Mouse (Mus musculus): ENCODE results near the gene Cytip.

The Cytip gene

GRCm38 (mm10) chr2:58195346-58195745, at the start of gene Cytip:
Cytip (minus strand) TSS chr2:58195532.
- no peak for DNase-seq (ENCODE audit: low spot score in 2 of 2)

- DNase-seq (ENCODE audit: low spot score in 2 of 2), result peak; percentile 44 to 60
Observed at GRCm38 (mm10) chr2:58240639-58241038, 45.3 kb upstream of the Cytip start.

GRCm38 (mm10) chr2:58237487-58237886, 42.2 kb upstream of the Cytip start:
- no peak for DNase-seq (ENCODE audit: low spot score in 2 of 2)

GRCm38 (mm10) chr2:58199442-58199841, 4.1 kb upstream of the Cytip start:
- peak; percentile 16 to 81 for DNase-seq (ENCODE audit: low spot score in 2 of 2)

- DNase-seq (ENCODE audit: low spot score in 2 of 2), result no peak
Observed at GRCm38 (mm10) chr2:58196880-58197279, 1.5 kb upstream of the Cytip start.

GRCm38 (mm10) chr2:58194422-58195115, 763 bp downstream of the Cytip start:
- DNase-seq (ENCODE audit: low spot score in 2 of 2), result peak in 1 of 2 experiments; percentile 23

- DNase-seq (ENCODE audit: low spot score in 2 of 2), result no peak
Observed at GRCm38 (mm10) chr2:58192160-58192559, 3.2 kb downstream of the Cytip start.

- DNase-seq (ENCODE audit: low spot score in 2 of 2), result no peak
Observed at GRCm38 (mm10) chr2:58189501-58189900, 5.8 kb downstream of the Cytip start.

GRCm38 (mm10) chr2:58188903-58189302, 6.4 kb downstream of the Cytip start:
- no peak for DNase-seq (ENCODE audit: low spot score in 2 of 2)

- DNase-seq (ENCODE audit: low spot score in 2 of 2), result no peak
Observed at GRCm38 (mm10) chr2:58187310-58188051, 7.9 kb downstream of the Cytip start.

GRCm38 (mm10) chr2:58184197-58184596, 11.1 kb downstream of the Cytip start:
- DNase-seq (ENCODE audit: low spot score in 2 of 2), result no peak

- DNase-seq (ENCODE audit: low spot score in 2 of 2), result no peak
Observed at GRCm38 (mm10) chr2:58183658-58184057, 11.7 kb downstream of the Cytip start.

GRCm38 (mm10) chr2:58180776-58181175, 14.6 kb downstream of the Cytip start:
- DNase-seq (ENCODE audit: low spot score in 2 of 2), result no peak

GRCm38 (mm10) chr2:58179056-58179455, 16.3 kb downstream of the Cytip start:
- DNase-seq (ENCODE audit: low spot score in 2 of 2), result no peak

- no peak for DNase-seq (ENCODE audit: low spot score in 2 of 2)
Observed at GRCm38 (mm10) chr2:58175392-58176291, 19.7 kb downstream of the Cytip start.

GRCm38 (mm10) chr2:58174476-58175286, 20.7 kb downstream of the Cytip start:
- peak in 1 of 2 experiments; percentile 28 for DNase-seq (ENCODE audit: low spot score in 2 of 2)

- no peak for DNase-seq (ENCODE audit: low spot score in 2 of 2)
Observed at GRCm38 (mm10) chr2:58172963-58173362, 22.4 kb downstream of the Cytip start.

- no peak for DNase-seq (ENCODE audit: low spot score in 2 of 2)
Observed at GRCm38 (mm10) chr2:58169173-58169572, 26.2 kb downstream of the Cytip start.

- no peak for DNase-seq (ENCODE audit: low spot score in 2 of 2)
Observed at GRCm38 (mm10) chr2:58167654-58168053, 27.7 kb downstream of the Cytip start.

- DNase-seq (ENCODE audit: low spot score in 2 of 2), result no peak
Observed at GRCm38 (mm10) chr2:58166764-58167163, 28.6 kb downstream of the Cytip start.

GRCm38 (mm10) chr2:58163457-58164181, 31.7 kb downstream of the Cytip start:
- no peak for DNase-seq (ENCODE audit: low spot score in 2 of 2)
